Mouse (Mus musculus) small intestine, adult 2 months (tissue): ENCODE results near the gene Sipa1l3.

ENCODE experiments used
- CTCF ChIP-seq: fragments of 200-500 bp; IDR thresholded peaks from 2 replicates; pipeline ENCODE4 v1.5.1; 2012; ENCODE audit warnings: low read depth, mild to moderate bottlenecking, control low read depth, inconsistent platforms, low read length, moderate library complexity, mixed read lengths; ENCODE audit not compliant: insufficient replicate concordance, insufficient read length; ENCODE audit errors: extremely low read depth
- POLR2A ChIP-seq: fragments of 200-500 bp; IDR thresholded peaks from 2 replicates; pipeline ENCODE4 v1.6.1; 2012; ENCODE audit warnings: low read depth, mild to moderate bottlenecking, control low read depth, inconsistent platforms, low read length, moderate library complexity

DNA sequence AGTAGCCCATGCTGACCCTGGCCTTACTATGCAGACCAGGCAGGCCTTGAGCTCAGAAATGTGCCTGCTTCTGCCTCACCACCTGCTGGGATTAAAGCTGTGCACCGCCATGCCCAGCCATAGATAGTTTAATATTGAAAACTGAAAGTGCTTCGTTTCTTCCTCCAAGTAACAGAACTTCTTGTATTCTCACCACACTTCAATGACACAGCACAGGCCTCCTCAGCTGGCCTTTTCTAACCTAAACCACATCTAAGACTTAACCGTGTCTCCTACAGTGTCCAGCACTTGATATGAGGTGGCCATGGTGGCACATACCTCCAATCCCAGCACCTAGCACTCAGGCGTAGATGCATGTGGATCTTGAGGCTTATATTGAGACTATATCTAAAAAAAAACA is 248.0 kb downstream of the Sipa1l3 start:
- TF ChIP-seq CTCF (no peak), POLR2A (no peak)
